Mouse (Mus musculus): ENCODE measurements around the gene Gfap.

DNA sequence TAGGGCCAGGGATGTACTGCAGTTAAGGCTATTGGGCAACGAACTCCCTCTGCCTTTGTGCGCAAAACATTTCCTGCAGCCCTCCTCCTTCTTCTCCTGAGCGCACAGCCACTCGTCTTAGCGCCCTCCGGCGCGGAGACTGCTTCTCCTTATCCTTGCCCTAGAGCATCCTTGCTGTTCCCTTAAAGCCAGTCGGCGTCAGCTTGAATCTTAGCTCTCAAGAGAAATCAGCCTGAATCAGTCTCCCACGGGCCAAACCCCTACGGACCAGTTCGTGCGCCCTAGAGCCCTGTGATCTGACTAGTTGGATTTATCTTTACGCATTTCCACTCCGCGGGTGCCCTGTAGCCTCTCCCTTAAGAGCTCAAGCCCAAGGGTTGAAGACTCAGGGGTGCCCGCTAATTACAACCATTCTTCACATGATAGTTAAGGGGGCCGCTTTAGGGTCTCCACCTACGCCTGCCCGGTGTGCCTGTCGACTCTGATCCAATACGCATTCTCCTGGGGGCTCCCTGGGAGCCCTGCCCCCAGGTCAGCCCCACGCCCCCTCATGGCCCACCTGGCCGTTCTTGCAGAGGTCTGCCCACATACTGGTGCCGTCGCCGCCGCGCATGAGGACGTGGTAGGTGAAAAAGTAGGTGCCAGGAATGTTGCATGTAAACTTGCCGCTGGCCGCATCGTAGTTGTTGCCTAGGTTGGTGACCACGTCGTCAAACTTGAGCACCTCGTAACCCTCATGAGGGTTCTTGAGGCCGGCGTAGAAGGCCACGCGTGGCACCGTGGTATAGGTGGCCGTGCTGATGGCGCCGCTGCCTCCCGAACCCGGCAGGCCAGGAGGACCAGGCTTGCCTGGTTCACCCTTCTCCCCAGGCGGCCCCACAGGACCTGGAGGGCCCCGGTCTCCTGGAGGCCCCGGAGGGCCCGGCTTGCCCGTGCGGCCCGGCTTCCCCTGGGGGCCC is 44.9 kb upstream of the Gfap start:
- TF ChIP-seq CTCF (IDR thresholded peaks at IDR 0.05; ENCODE audit: low read depth): no peak
- no peak for TF ChIP-seq EP300 (IDR thresholded peaks at IDR 0.05; ENCODE audit: low read depth)

All from heart, postnatal 0 days (tissue).